Mouse (Mus musculus) forebrain, postnatal 0 days (tissue): ENCODE measurements around the gene Trhr2. TPM values are rescaled to one million over a fixed set of nuclear protein-coding genes. Genes with fewer than 3 reads are reported as not detected.
"Not testable (repeated sequence)": the region's sequence is repeated elsewhere in the genome, so short reads cannot be mapped to it uniquely, and the experiment has no call there.

Source experiments
- ATAC-seq: fragments of 200-750 bp; cut with Nextera tagmentation; 2 replicates; pipeline ENCODE4 v1.8.0; 2017; ENCODE audit warnings: mild to moderate bottlenecking, moderate library complexity
- DNase-seq: peaks from one replicate; pipeline ENCODE4 v3.0.0-alpha.2; 2015
- H3K27ac ChIP-seq: fragments of 300-500 bp; sonication (generic); 2 replicates; pipeline ENCODE4 v1.5.1; 2014; ENCODE audit warnings: low read depth, mild to moderate bottlenecking, antibody characterized with exemption, low read length, moderate library complexity, mixed read lengths
- H3K27me3 ChIP-seq: fragments of 300-500 bp; sonication (generic); 2 replicates; pipeline ENCODE4 v1.6.1; 2014; ENCODE audit warnings: mild to moderate bottlenecking, low read length, mixed read lengths; ENCODE audit not compliant: insufficient read depth
- H3K36me3 ChIP-seq: fragments of 300-500 bp; sonication (generic); 2 replicates; pipeline ENCODE4 v1.6.1; 2014; ENCODE audit warnings: mild to moderate bottlenecking, moderate library complexity; ENCODE audit not compliant: insufficient read depth
- H3K4me1 ChIP-seq: fragments of 300-500 bp; sonication (generic); 2 replicates; pipeline ENCODE4 v1.6.1; 2014; ENCODE audit warnings: antibody characterized with exemption; ENCODE audit not compliant: insufficient read depth
- H3K4me2 ChIP-seq: fragments of 300-500 bp; sonication (generic); 2 replicates; pipeline ENCODE4 v1.6.1; 2014; ENCODE audit warnings: low read depth, mild to moderate bottlenecking, moderate library complexity
- H3K4me3 ChIP-seq: fragments of 300-500 bp; sonication (generic); 2 replicates; pipeline ENCODE4 v1.5.1; 2014; ENCODE audit warnings: low read depth, low read length, mixed read lengths
- H3K9ac ChIP-seq: fragments of 300-500 bp; sonication (generic); 2 replicates; pipeline ENCODE4 v1.6.1; 2014; ENCODE audit warnings: mild to moderate bottlenecking
- H3K9me3 ChIP-seq: fragments of 300-500 bp; sonication (generic); 2 replicates; pipeline ENCODE4 v1.6.1; 2016; ENCODE audit warnings: low read length
- CTCF ChIP-seq: sonication (generic); IDR thresholded peaks from 2 replicates; pipeline ENCODE4 v1.5.1; 2016; ENCODE audit warnings: antibody characterized with exemption, control low read depth, low read depth
- WGBS: fragments of 180-500 bp; shearing (Covaris S2); extraction: QIAGEN DNeasy Blood & Tissue Kit; methylation state at CpG from one replicate; pipeline ENCODE4 v1.1.7; 2014; 5-methylcytosine and 5-hydroxymethylcytosine counted together
- polyA plus RNA-seq: library from polyadenylated mRNA; unstranded; fragments of >200 nt; fragmentation: Nextera tagmentation; extraction: Ambion mirVana; gene quantifications from 2 replicates; pipeline ENCODE4 v1.2.1, GENCODE M21; 2015
- total RNA-seq: library from RNA; depleted of rRNA; stranded (reverse); fragments of >200 nt; gene quantifications from 2 replicates; pipeline ENCODE4 v1.2.3, GENCODE M21; 2014

Trhr2 gene
- total and polyA plus RNA-seq, 2 experiments from 2014 or later, result 0.27 TPM; not detected in 1

- Histone ChIP-seq H3K4me3 (no peak overlapping the region), H3K36me3 (no peaks in the 10 kb centered on the region), H3K4me1 (no peaks in the 10 kb centered on the region), H3K27ac (no peak overlapping the region), H3K27me3 (peaks cover 9% of the 10 kb centered on the region), H3K4me2 (no peak overlapping the region), H3K9ac (no peak overlapping the region), H3K9me3 (no peaks in the 10 kb centered on the region)
- no peak for ATAC-seq
- WGBS, result 73% methylated on average over 3 of the region's 3 CpGs
- no peak for TF ChIP-seq CTCF
- no peak for DNase-seq
Measured at GRCm38 (mm10) chr8:122331134-122331523, 29.4 kb downstream of the Trhr2 start.

- ATAC-seq, result no peak
- H3K9ac ChIP-seq, result no peak overlapping the region
- peaks cover 8% of the 10 kb centered on the region for H3K27me3 ChIP-seq
- no peak overlapping the region for H3K27ac ChIP-seq
- TF ChIP-seq CTCF, result no peak
- WGBS, result 76% methylated on average over 12 of the region's 12 CpGs
- H3K4me2 ChIP-seq, result no peak overlapping the region
- no peak for DNase-seq
- no peak overlapping the region for H3K4me3 ChIP-seq
- no peaks in the 10 kb centered on the region for H3K4me1 ChIP-seq
- H3K36me3 ChIP-seq, result no peaks in the 10 kb centered on the region
- no peaks in the 10 kb centered on the region for H3K9me3 ChIP-seq
Measured at GRCm38 (mm10) chr8:122330446-122331133, 30.0 kb downstream of the Trhr2 start.

- Histone ChIP-seq H3K4me3 (no peak overlapping the region), H3K4me1 (no peaks in the 10 kb centered on the region), H3K9me3 (no peaks in the 10 kb centered on the region), H3K36me3 (no peaks in the 10 kb centered on the region), H3K27ac (no peak overlapping the region), H3K9ac (no peak overlapping the region), H3K4me2 (no peak overlapping the region), H3K27me3 (no peaks in the 10 kb centered on the region)
- WGBS, result 65% methylated on average over 22 of the region's 22 CpGs
- peak; percentile 43 for DNase-seq
- TF ChIP-seq CTCF, result no peak
- ATAC-seq, result peak; percentile 9; the same call in 1 of the 2 replicates
Measured at GRCm38 (mm10) chr8:122329553-122330239, 30.9 kb downstream of the Trhr2 start.

GRCm38 (mm10) chr8:122329072-122329471 lies 31.5 kb downstream of the Trhr2 start:
- DNase-seq, result no peak
- Histone ChIP-seq H3K27ac (no peak overlapping the region), H3K4me2 (no peak overlapping the region), H3K9me3 (no peaks in the 10 kb centered on the region), H3K4me1 (no peaks in the 10 kb centered on the region), H3K27me3 (no peaks in the 10 kb centered on the region), H3K4me3 (no peak overlapping the region), H3K36me3 (no peaks in the 10 kb centered on the region), H3K9ac (no peak overlapping the region)
- ATAC-seq, result no peak
- TF ChIP-seq CTCF, result no peak
- 73% methylated on average over 8 of the region's 8 CpGs for WGBS

GRCm38 (mm10) chr8:122326114-122326542 lies 34.4 kb downstream of the Trhr2 start:
- H3K4me3 ChIP-seq, result no peak overlapping the region
- ATAC-seq (no peak), DNase-seq (no peak)
- H3K9me3 ChIP-seq, result no peaks in the 10 kb centered on the region
- H3K36me3 ChIP-seq, result no peaks in the 10 kb centered on the region
- no peak overlapping the region for H3K27ac ChIP-seq
- H3K27me3 ChIP-seq, result no peaks in the 10 kb centered on the region
- H3K9ac ChIP-seq, result no peak overlapping the region
- 15% methylated on average over 14 of the region's 14 CpGs for WGBS
- peak overlapping the region; percentile 10 for H3K4me2 ChIP-seq
- H3K4me1 ChIP-seq, result no peaks in the 10 kb centered on the region
- TF ChIP-seq CTCF, result no peak

- no peaks in the 10 kb centered on the region for H3K4me1 ChIP-seq
- H3K4me3 ChIP-seq, result no peak overlapping the region
- H3K27me3 ChIP-seq, result no peaks in the 10 kb centered on the region
- ATAC-seq (no peak), DNase-seq (no peak)
- H3K27ac ChIP-seq, result no peak overlapping the region
- no peak for TF ChIP-seq CTCF
- H3K9ac ChIP-seq, result no peak overlapping the region
- no peaks in the 10 kb centered on the region for H3K36me3 ChIP-seq
- no peaks in the 10 kb centered on the region for H3K9me3 ChIP-seq
- no peak overlapping the region for H3K4me2 ChIP-seq
- WGBS, result 86% methylated on average over 2 of the region's 2 CpGs
Measured at GRCm38 (mm10) chr8:122325196-122325595, 35.4 kb downstream of the Trhr2 start.

GRCm38 (mm10) chr8:122323951-122324402 lies 36.6 kb downstream of the Trhr2 start:
- H3K36me3 ChIP-seq, DNase-seq, H3K4me3 ChIP-seq, H3K4me1 ChIP-seq, H3K9ac ChIP-seq, H3K9me3 ChIP-seq, ATAC-seq, H3K27me3 ChIP-seq, H3K27ac ChIP-seq, H3K4me2 ChIP-seq: not testable (repeated sequence)
- WGBS, result 12% methylated on average over 12 of the region's 13 CpGs
